Mouse (Mus musculus) neural tube, embryonic 14.5 days (tissue): Measurements from ENCODE around the gene Nfx1. TPM values are rescaled to one million over a fixed set of nuclear protein-coding genes. Genes with fewer than 3 reads are reported as not detected.

Source experiments
- ATAC-seq: fragments of 200-750 bp; cut with Nextera tagmentation; 2 replicates; pipeline ENCODE4 v1.8.0; 2017; ENCODE audit warnings: low read depth, mild to moderate bottlenecking, moderate TSS enrichment, moderate library complexity
- H3K27ac ChIP-seq: fragments of 300-500 bp; sonication (generic); 2 replicates; pipeline ENCODE4 v1.5.1; 2014; ENCODE audit warnings: low read depth, mild to moderate bottlenecking, control low read depth, low read length, moderate library complexity, mixed read lengths
- H3K27me3 ChIP-seq: fragments of 300-500 bp; sonication (generic); 2 replicates; pipeline ENCODE4 v1.6.1; 2014; ENCODE audit warnings: low read length; ENCODE audit not compliant: control insufficient read depth, insufficient read depth
- H3K36me3 ChIP-seq: fragments of 300-500 bp; sonication (generic); 2 replicates; pipeline ENCODE4 v1.6.1; 2014; ENCODE audit warnings: low read length, mixed read lengths; ENCODE audit not compliant: control insufficient read depth, insufficient read depth
- H3K4me1 ChIP-seq: fragments of 300-500 bp; sonication (generic); 2 replicates; pipeline ENCODE4 v1.6.1; 2014; ENCODE audit warnings: low read length; ENCODE audit not compliant: control insufficient read depth, insufficient read depth
- H3K4me2 ChIP-seq: fragments of 300-500 bp; sonication (generic); 2 replicates; pipeline ENCODE4 v1.6.1; 2014; ENCODE audit warnings: mild to moderate bottlenecking, low read depth, low read length, control low read depth
- H3K4me3 ChIP-seq: fragments of 300-500 bp; sonication (generic); 2 replicates; pipeline ENCODE4 v1.5.1; 2014; ENCODE audit warnings: low read depth, low read length, control low read depth, mixed read lengths
- H3K9ac ChIP-seq: fragments of 300-500 bp; sonication (generic); replicated peaks from 2 replicates; pipeline ENCODE4 v1.6.1; 2014; ENCODE audit warnings: low read depth, mild to moderate bottlenecking, control low read depth, low read length, mixed read lengths
- H3K9me3 ChIP-seq: fragments of 300-500 bp; sonication (generic); 2 replicates; pipeline ENCODE4 v1.6.1; 2016; ENCODE audit warnings: low read length; ENCODE audit not compliant: control insufficient read depth
- WGBS: fragments of 180-500 bp; shearing (Covaris S2); extraction: QIAGEN DNeasy Blood & Tissue Kit; methylation state at CpG from one replicate; pipeline ENCODE4 v1.1.7; 2014; 5-methylcytosine and 5-hydroxymethylcytosine counted together
- polyA plus RNA-seq: library from polyadenylated mRNA; unstranded; fragments of >200 nt; fragmentation: Nextera tagmentation; extraction: Ambion mirVana; gene quantifications from 2 replicates; pipeline ENCODE4 v1.2.1, GENCODE M21; 2014

Nfx1 gene
- polyA plus RNA-seq, 1 experiment from 2014 or later = 126 TPM

DNA sequence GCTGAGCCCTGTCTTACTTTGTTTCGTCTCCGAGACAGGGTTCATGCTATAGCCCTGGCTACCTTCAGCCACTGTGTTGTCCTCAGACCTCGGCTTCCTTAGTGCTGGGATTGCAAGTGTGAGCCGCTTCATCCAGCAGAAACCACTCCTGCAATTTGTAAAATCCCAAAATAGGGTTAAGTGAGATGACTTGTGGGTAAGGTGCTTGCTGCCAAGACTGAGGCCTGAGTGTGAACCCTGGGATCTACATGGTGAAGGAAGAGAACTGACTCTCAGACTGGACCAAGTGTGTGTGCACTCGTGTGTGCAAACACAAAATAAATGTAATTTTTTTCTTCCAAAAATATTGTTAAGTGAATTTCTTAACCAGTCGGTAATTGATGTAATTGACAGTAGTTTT, 18.9 kb downstream of the Nfx1 start:
- 92% methylated on average over 6 of the region's 6 CpGs for WGBS
- ATAC-seq = no peak

DNA sequence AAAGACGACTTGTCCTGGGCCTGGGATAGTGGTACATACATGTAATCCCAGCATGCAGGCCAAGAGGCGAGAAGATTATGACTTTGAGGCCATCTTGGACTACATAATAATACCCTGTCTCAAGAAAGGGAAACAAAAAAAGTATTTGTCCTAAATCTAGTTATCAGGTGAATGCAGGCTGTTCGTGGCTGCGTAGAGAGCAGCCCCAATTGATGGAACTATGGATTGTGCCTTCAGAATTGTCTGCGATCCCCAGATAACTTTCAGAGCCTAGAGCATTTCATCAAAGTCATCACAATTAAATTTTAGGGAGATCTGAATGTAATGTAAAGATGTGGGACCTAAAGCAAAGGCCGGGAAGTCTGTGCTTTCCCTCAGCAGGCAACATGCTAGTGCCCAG, 25.6 kb downstream of the Nfx1 start:
- ATAC-seq = no peak
- Histone ChIP-seq H3K4me1 (no peaks in the 10 kb centered on the region), H3K27ac (no peak overlapping the region), H3K9ac (no peak overlapping the region), H3K36me3 (peaks cover 80% of the 10 kb centered on the region), H3K4me3 (no peak overlapping the region), H3K9me3 (no peaks in the 10 kb centered on the region), H3K27me3 (no peaks in the 10 kb centered on the region), H3K4me2 (no peak overlapping the region)
- 97% methylated on average over 6 of the region's 6 CpGs for WGBS

More for the DNA sequence above, 18.9 kb downstream of the Nfx1 start:
- H3K9ac ChIP-seq = no peak overlapping the region
- H3K27ac ChIP-seq = no peak overlapping the region
- H3K27me3 ChIP-seq = no peaks in the 10 kb centered on the region
- H3K4me3 ChIP-seq = no peak overlapping the region
- H3K4me1 ChIP-seq = no peaks in the 10 kb centered on the region
- H3K9me3 ChIP-seq = no peaks in the 10 kb centered on the region
- H3K4me2 ChIP-seq = no peak overlapping the region
- H3K36me3 ChIP-seq = peaks cover 79% of the 10 kb centered on the region

DNA sequence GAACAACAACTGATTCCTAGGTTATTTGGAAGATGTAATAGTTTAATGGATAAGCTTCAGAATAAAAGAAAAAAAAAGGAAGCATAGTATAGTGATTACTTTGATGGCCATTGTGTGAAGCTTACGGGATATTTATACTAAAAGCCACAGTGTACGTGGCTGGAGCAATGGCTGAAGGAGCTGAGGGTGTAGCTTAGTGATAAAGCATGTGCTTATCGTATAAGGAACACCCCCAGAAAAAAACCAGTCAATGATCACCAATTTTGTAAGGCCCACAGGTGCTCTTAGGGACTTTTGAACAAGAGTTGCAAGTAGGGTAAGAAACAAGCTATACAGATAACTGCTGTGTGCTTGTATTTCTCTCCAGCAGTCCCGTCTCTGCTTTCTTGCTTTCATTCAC, 27.2 kb downstream of the Nfx1 start:
- no peak overlapping the region for H3K4me3 ChIP-seq
- no peak for ATAC-seq
- H3K4me1 ChIP-seq = no peaks in the 10 kb centered on the region
- 95% methylated on average over 4 of the region's 4 CpGs for WGBS
- no peak overlapping the region for H3K27ac ChIP-seq
- no peak overlapping the region for H3K9ac ChIP-seq
- H3K9me3 ChIP-seq = no peaks in the 10 kb centered on the region
- H3K36me3 ChIP-seq = peaks cover 84% of the 10 kb centered on the region
- H3K4me2 ChIP-seq = no peak overlapping the region
- no peaks in the 10 kb centered on the region for H3K27me3 ChIP-seq

DNA sequence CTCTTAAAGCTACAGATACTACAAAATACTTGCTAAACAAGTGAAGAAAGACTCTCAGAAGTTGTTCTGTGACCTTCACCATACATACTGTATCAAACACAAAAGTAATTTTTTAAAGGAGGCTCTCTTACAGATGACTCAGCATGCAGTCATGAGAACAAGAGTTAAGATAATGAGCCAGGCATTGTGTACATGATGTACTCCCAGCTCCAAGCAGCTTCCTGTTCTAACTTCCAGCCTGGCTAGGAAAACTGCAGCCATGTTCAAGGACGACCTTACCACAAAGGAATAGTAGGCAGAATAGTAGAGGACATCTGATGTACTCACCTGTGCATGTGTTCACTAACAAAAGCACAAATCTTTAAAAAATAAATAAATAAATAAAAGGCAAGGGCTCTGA, 29.6 kb downstream of the Nfx1 start:
- no peaks in the 10 kb centered on the region for H3K9me3 ChIP-seq
- H3K36me3 ChIP-seq = peaks cover 95% of the 10 kb centered on the region
- no peaks in the 10 kb centered on the region for H3K4me1 ChIP-seq
- H3K27ac ChIP-seq = no peak overlapping the region
- no peak overlapping the region for H3K4me2 ChIP-seq
- no peak for ATAC-seq
- H3K4me3 ChIP-seq = no peak overlapping the region
- no peak overlapping the region for H3K9ac ChIP-seq
- WGBS = 89% methylated on average over 1 of the region's 1 CpGs
- H3K27me3 ChIP-seq = no peaks in the 10 kb centered on the region

DNA sequence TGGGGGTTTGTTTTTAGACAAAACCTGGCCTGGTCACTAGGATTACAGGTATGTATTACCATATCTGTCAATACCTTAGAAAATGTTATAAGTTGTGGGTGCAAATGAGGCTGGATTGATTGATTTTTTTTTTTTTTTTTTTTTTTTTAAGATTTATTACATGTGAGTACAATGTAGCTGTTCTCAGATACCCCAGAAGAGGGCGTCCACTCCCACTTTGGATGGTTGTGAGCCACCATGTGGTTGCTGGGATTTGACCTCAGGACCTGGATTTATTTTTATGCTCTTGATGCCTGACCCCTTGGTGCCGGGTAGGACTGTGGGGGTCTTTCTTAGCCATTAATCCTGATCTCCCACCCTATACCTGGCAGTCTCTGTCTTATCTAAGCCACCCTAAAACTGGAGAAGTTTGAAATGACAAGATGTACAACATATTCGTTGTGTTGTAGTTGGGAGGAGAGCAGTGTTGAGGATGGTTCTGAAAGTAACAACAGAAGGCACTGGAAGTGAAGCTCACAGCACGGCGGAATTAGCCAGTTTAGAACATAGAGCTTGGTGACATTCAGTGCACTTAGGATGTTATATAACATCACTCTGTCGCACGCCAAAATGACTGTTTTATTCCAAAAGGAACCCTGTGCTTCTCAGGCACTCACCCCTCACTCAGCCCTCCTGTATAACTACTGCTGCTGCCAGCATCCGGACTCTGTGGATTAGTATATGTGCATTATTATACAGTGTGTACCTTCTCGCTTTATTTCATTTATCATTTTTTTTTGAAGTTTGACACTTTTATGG, 30.3 kb downstream of the Nfx1 start:
- no peak for ATAC-seq
- WGBS = 92% methylated on average over 9 of the region's 9 CpGs

DNA sequence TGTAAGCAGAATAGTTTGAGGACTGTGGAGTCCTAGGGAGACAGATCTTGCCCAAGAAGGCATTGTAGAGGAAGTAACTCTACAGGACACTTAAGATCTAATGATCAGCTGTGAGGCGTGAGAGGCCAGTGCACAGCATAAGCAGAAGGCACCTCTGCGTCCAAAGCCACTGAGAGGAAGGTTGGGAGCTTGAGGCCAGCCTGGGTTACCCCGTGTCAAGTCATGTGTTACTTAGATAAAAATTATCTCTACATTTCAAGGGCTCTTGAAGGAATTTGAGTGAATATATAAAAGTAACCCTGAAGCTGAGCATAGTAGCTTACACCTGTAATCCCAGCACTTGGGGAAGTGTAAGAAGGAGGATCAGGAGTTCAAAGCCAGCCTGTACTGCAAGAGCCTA, 42.6 kb downstream of the Nfx1 start:
- Histone ChIP-seq H3K36me3 (peaks cover 38% of the 10 kb centered on the region), H3K27ac (no peak overlapping the region), H3K4me2 (no peak overlapping the region), H3K9me3 (no peaks in the 10 kb centered on the region), H3K4me1 (no peaks in the 10 kb centered on the region), H3K9ac (no peak overlapping the region), H3K4me3 (no peak overlapping the region), H3K27me3 (no peaks in the 10 kb centered on the region)
- ATAC-seq = no peak
- 98% methylated on average over 3 of the region's 3 CpGs for WGBS

More for the DNA sequence above, 30.3 kb downstream of the Nfx1 start:
- Histone ChIP-seq H3K27ac (no peak overlapping the region), H3K36me3 (peaks cover 90% of the 10 kb centered on the region), H3K4me2 (no peak overlapping the region), H3K9me3 (no peaks in the 10 kb centered on the region), H3K27me3 (no peaks in the 10 kb centered on the region), H3K4me3 (no peak overlapping the region), H3K9ac (no peak overlapping the region), H3K4me1 (no peaks in the 10 kb centered on the region)

DNA sequence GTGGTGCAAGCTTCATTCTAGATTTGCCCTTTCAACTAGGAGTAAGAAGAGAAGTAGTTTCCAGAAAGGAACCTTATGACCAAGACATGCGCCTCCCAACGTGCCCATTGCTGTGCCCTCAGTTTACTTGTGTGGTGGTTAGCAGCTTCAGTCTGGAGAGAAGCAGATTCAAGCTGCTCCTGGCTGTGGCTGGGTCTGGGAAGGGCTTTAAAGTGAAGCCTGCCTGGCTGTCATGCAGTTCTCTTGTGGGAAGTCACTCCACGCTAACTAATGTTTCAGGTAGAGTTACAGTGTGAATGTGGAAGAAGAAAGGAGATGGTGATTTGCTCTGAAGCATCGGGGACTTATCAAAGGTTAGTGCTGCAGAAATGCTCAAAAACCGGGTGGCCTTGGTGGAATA, 45.1 kb downstream of the Nfx1 start:
- no peak overlapping the region for H3K4me2 ChIP-seq
- no peaks in the 10 kb centered on the region for H3K9me3 ChIP-seq
- no peak for ATAC-seq
- H3K9ac ChIP-seq = no peak overlapping the region
- H3K4me1 ChIP-seq = no peaks in the 10 kb centered on the region
- WGBS = 93% methylated on average over 5 of the region's 5 CpGs
- H3K4me3 ChIP-seq = no peak overlapping the region
- H3K36me3 ChIP-seq = peaks cover 31% of the 10 kb centered on the region
- no peak overlapping the region for H3K27ac ChIP-seq
- H3K27me3 ChIP-seq = no peaks in the 10 kb centered on the region

DNA sequence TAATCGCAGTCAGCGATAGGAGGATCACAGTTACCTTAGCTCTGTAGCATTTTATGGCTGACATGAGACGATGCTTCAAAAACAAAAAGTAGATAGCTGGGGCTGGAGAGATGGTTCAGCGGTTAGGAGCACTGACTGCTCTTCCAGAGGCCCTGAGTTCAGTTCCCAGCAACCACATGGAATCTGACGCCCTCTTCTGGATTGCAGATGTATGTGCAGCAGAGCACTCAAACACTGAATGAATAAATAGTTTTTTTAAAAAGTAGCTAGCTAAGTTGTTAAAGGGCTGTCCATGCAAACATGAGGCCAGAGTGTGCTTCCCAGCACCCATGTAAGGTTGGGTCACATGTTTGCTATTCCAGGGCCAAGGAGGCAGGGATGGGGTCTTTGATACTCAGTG, 50.4 kb downstream of the Nfx1 start:
- H3K4me2 ChIP-seq = no peak overlapping the region
- H3K27me3 ChIP-seq = no peaks in the 10 kb centered on the region
- H3K4me1 ChIP-seq = no peaks in the 10 kb centered on the region
- peaks cover 35% of the 10 kb centered on the region for H3K36me3 ChIP-seq
- no peaks in the 10 kb centered on the region for H3K9me3 ChIP-seq
- no peak for ATAC-seq
- no peak overlapping the region for H3K4me3 ChIP-seq
- H3K9ac ChIP-seq = no peak overlapping the region
- WGBS = 89% methylated on average over 5 of the region's 5 CpGs
- no peak overlapping the region for H3K27ac ChIP-seq

DNA sequence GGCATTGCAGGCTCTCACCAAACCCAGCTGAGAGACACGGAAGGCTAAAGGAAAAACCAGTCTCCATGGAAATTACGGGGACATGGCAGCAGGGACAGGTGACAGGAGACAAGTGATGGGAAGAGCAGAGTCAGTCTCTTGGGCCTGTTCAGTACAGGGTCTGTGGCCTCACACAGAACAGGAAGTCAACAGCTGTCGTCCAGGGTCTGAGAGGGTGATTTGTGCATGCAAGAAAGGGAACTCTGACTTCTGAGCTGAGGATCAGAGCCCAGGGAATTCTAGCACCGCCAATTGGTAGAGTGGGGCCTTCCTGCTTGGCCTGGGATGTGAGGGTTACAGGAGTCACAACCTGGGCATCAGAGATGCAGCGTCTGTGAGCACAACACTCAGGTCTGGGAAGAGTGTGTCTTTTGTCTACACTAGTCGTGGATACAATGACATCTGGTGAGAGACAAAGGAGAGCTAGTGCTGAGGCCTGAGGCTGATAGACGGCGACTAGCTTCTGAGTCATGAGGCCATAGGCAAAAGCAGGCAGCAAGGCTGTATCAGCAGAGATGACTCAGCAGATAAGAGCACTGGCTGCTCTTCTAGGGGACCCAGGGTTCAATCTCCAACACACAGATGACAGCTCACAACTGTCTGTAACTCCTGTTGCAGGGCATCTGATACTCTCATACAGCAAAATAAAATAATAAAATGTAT, 55.5 kb downstream of the Nfx1 start:
- no peak for ATAC-seq
- peaks cover 21% of the 10 kb centered on the region for H3K36me3 ChIP-seq
- no peak overlapping the region for H3K27ac ChIP-seq
- 59% methylated on average over 8 of the region's 8 CpGs for WGBS
- no peak overlapping the region for H3K4me2 ChIP-seq
- H3K4me3 ChIP-seq = no peak overlapping the region
- no peak overlapping the region for H3K9ac ChIP-seq
- no peaks in the 10 kb centered on the region for H3K27me3 ChIP-seq
- H3K4me1 ChIP-seq = no peaks in the 10 kb centered on the region
- no peaks in the 10 kb centered on the region for H3K9me3 ChIP-seq
